Mouse (Mus musculus) E14TG2a.4 (cell line): ENCODE data around the gene Gprc5c.

Experiments used
- CTCF ChIP-seq: conservative IDR thresholded peaks from 2 replicates; pipeline ENCODE4 v1.5.1; 2014; ENCODE audit warnings: low read length
- POU5F1 ChIP-seq: IDR thresholded peaks from 2 replicates; pipeline ENCODE4 v1.6.1; 2014; ENCODE audit warnings: low read length, borderline replicate concordance

- TF ChIP-seq CTCF (no peak), POU5F1 (no peak)
These were observed 1.4 kb upstream of the Gprc5c start for GRCm38 (mm10) chr11:114849572-114849971.
